Mouse (Mus musculus): ENCODE data around the gene Gucd1. TPM values are rescaled to one million over a fixed set of nuclear protein-coding genes. Genes with fewer than 3 reads are reported as not detected.

Gene Gucd1
- total and polyA plus RNA-seq, 3 experiments: 16.8 to 19.0 (median 18.0) TPM

DNA sequence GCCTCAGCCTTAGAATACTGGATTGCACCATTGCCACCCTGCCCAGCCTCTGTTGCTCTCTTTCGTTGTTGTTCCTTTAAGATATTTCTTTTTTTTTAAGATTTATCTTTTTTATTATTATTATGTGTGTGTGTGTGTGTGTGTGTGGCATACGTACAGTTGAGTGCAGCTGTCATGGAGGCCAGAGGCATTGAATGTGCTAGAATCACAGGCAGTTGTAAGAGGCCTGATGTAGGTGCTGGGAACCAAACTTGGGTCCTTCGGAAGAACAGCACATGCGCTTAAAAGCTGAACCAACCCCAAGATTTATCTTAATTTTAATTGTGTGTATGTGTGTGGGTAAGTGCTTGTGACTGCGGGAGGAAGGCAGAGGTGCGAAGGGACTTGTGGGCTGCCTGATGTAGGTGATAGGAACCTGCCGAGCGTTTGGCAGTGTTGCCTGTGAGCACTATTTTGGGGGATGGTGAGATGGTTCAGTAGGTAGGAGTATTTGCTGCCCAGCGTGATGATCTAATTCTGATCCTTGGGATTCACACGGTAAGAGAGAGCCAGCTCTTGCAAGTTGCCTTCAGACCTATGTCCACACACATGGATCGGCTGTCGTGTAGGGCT, 216.5 kb downstream of the Gucd1 start:
- no peak for TF ChIP-seq ELF1 (IDR thresholded peaks at IDR 0.05; ENCODE audit: low read depth, low read length)
- TF ChIP-seq UBTF (IDR thresholded peaks at IDR 0.05; ENCODE audit: low read depth, low read length): no peak
- no peak for TF ChIP-seq MEF2A (IDR thresholded peaks at IDR 0.05; ENCODE audit: borderline replicate concordance, low read depth, low read length)
- TF ChIP-seq TCF12 (IDR thresholded peaks at IDR 0.05; ENCODE audit: low read depth, low read length): no peak
- no peak for TF ChIP-seq IRF4 (IDR thresholded peaks at IDR 0.05; ENCODE audit: low read depth, low read length)
- TF ChIP-seq RCOR1 (conservative IDR thresholded peaks at IDR 0.05; ENCODE audit: low read depth, low read length): no peak
- no peak for TF ChIP-seq SMC3 (IDR thresholded peaks at IDR 0.05; ENCODE audit: low read depth, low read length)
- TF ChIP-seq USF2 (conservative IDR thresholded peaks at IDR 0.05; ENCODE audit: low read depth, low read length): no peak
- TF ChIP-seq MAX (IDR thresholded peaks at IDR 0.05; ENCODE audit: low read length): no peak
- TF ChIP-seq MYC (IDR thresholded peaks at IDR 0.05; ENCODE audit: low read depth, low read length): no peak
- no peak for TF ChIP-seq MAZ (IDR thresholded peaks at IDR 0.05; ENCODE audit: low read depth, low read length)
- TF ChIP-seq SIN3A (IDR thresholded peaks at IDR 0.05; ENCODE audit: low read length): no peak
- no peak for TF ChIP-seq E2F4 (IDR thresholded peaks at IDR 0.05; ENCODE audit: insufficient replicate concordance, low read depth, low read length)
- TF ChIP-seq USF1 (IDR thresholded peaks at IDR 0.05; ENCODE audit: low read depth, low read length): no peak
- TF ChIP-seq BHLHE40 (IDR thresholded peaks at IDR 0.05; ENCODE audit: low read depth, low read length): no peak
- TF ChIP-seq NELFE (IDR thresholded peaks at IDR 0.05; ENCODE audit: low read depth, low read length): no peak
- TF ChIP-seq JUN (IDR thresholded peaks at IDR 0.05; ENCODE audit: insufficient read depth, low read depth, low read length): no peak
- TF ChIP-seq MXI1 (IDR thresholded peaks at IDR 0.05; ENCODE audit: low read depth, low read length): no peak
- TF ChIP-seq JUND (conservative IDR thresholded peaks at IDR 0.05; ENCODE audit: low read depth, low read length): no peak
- no peak for TF ChIP-seq EP300 (IDR thresholded peaks at IDR 0.05; ENCODE audit: low read length)
- peaks cover 9 to 76% of the 10 kb centered on the region in 2 experiments for H3K4me1 ChIP-seq (ENCODE audit: control insufficient read depth in 1 of 2, insufficient read depth in 2 of 2)
- no peak for DNase-seq (ENCODE audit: extremely low read depth)
- no peak overlapping the region for H3K4me3 ChIP-seq (replicated peaks in 1 of 3; ENCODE audit: low read depth in 2 of 3, low read length in 2 of 3, poor library complexity in 1 of 3)
- in situ Hi-C loops (cut with MboI; ENCODE audit: low pct_ligation_motif_present, low pct_unique_long_range_greater_than_20kb, low sequenced_read_pairs) (no loop called here), dilution Hi-C loops (cut with MboI; ENCODE audit: extremely low pct_ligation_motif_present, extremely low pct_unique_long_range_greater_than_20kb, low sequenced_read_pairs) (no loop called here)
- H3K4me2 ChIP-seq (ENCODE audit: insufficient read depth, low read depth, poor library complexity, severe bottlenecking): no peak overlapping the region
- H3K79me2 ChIP-seq (replicated peaks; ENCODE audit: control insufficient read depth, extremely low read depth, insufficient read depth, poor library complexity, severe bottlenecking): no peaks in the 10 kb centered on the region; the same call in 1 of the 2 replicates
- H3K36me3 ChIP-seq (replicated peaks in 1 of 2; ENCODE audit: control insufficient read depth in 1 of 2, insufficient read depth in 1 of 2, low read length in 1 of 2): peaks cover 19 to 70% of the 10 kb centered on the region in 2 experiments
- H3K9ac ChIP-seq (ENCODE audit: insufficient read depth, low read depth): no peak overlapping the region
- H3K27me3 ChIP-seq (replicated peaks): no peaks in the 10 kb centered on the region
- H3K27ac ChIP-seq (ENCODE audit: insufficient read depth, low read depth): no peak overlapping the region
- H3K9me3 ChIP-seq (replicated peaks; ENCODE audit: low read length): no peaks in the 10 kb centered on the region

Other genes starting within 250 kb of the Gucd1 start
- 7.1 and 14.4 TPM in 2 replicates for gene Adora2a, start 201.1 kb downstream of the Gucd1 start, total RNA-seq (2012; rRNA removed)
- 2.5 and 3.2 TPM in 2 replicates for gene Adora2a, start 201.1 kb downstream of the Gucd1 start, total RNA-seq (2014; rRNA removed)
- gene Adora2a, start 201.1 kb downstream of the Gucd1 start, polyA plus RNA-seq (2012; ENCODE audit: insufficient read length, low read depth): 6.4 and 7.6 TPM in 2 replicates
- gene Upb1, start 116.9 kb downstream of the Gucd1 start, total RNA-seq (2012; rRNA removed): 2.0 and 2.8 TPM in 2 replicates
- gene Upb1, start 116.9 kb downstream of the Gucd1 start, total RNA-seq (2014; rRNA removed): 1.3 and 1.9 TPM in 2 replicates
- gene Upb1, start 116.9 kb downstream of the Gucd1 start, polyA plus RNA-seq (2012; ENCODE audit: insufficient read length, low read depth): 1.6 and 1.7 TPM in 2 replicates
- gene Snrpd3, start 421 bp downstream of the Gucd1 start, total RNA-seq (2012; rRNA removed): 101 and 119 TPM in 2 replicates
- gene Snrpd3, start 421 bp downstream of the Gucd1 start, total RNA-seq (2014; rRNA removed): 44.6 and 57.8 TPM in 2 replicates
- 554 and 595 TPM in 2 replicates for gene Snrpd3, start 421 bp downstream of the Gucd1 start, polyA plus RNA-seq (2012; ENCODE audit: insufficient read length, low read depth)
- not detected in 2 replicates for gene Lrrc75b, start 42.4 kb upstream of the Gucd1 start, total RNA-seq (2012; rRNA removed)
- gene Lrrc75b, start 42.4 kb upstream of the Gucd1 start, total RNA-seq (2014; rRNA removed): not detected in 2 replicates
- gene Lrrc75b, start 42.4 kb upstream of the Gucd1 start, polyA plus RNA-seq (2012; ENCODE audit: insufficient read length, low read depth): not detected in 2 replicates
- gene Ggt1, start 43.6 kb upstream of the Gucd1 start, total RNA-seq (2012; rRNA removed): 1.3 and 2.1 TPM in 2 replicates
- 0.68 and 1.3 TPM in 2 replicates for gene Ggt1, start 43.6 kb upstream of the Gucd1 start, total RNA-seq (2014; rRNA removed)
- 2.0 and 3.8 TPM in 2 replicates for gene Ggt1, start 43.6 kb upstream of the Gucd1 start, polyA plus RNA-seq (2012; ENCODE audit: insufficient read length, low read depth)
- not detected in 2 replicates for gene Ggt5, start 71.4 kb upstream of the Gucd1 start, total RNA-seq (2012; rRNA removed)
- not detected in 2 replicates for gene Ggt5, start 71.4 kb upstream of the Gucd1 start, total RNA-seq (2014; rRNA removed)
- not detected in 2 replicates for gene Ggt5, start 71.4 kb upstream of the Gucd1 start, polyA plus RNA-seq (2012; ENCODE audit: insufficient read length, low read depth)
- gene Susd2, start 126.0 kb upstream of the Gucd1 start, total RNA-seq (2012; rRNA removed): 0.51 and 0.63 TPM in 2 replicates
- 0.66 and 0.70 TPM in 2 replicates for gene Susd2, start 126.0 kb upstream of the Gucd1 start, total RNA-seq (2014; rRNA removed)
- 2.9 and 3.0 TPM in 2 replicates for gene Susd2, start 126.0 kb upstream of the Gucd1 start, polyA plus RNA-seq (2012; ENCODE audit: insufficient read length, low read depth)
- gene Cabin1, start 246.4 kb upstream of the Gucd1 start, total RNA-seq (2012; rRNA removed): 29.0 and 35.8 TPM in 2 replicates
- 11.8 and 12.0 TPM in 2 replicates for gene Cabin1, start 246.4 kb upstream of the Gucd1 start, total RNA-seq (2014; rRNA removed)
- 38.9 and 46.0 TPM in 2 replicates for gene Cabin1, start 246.4 kb upstream of the Gucd1 start, polyA plus RNA-seq (2012; ENCODE audit: insufficient read length, low read depth)

Data from CH12.LX (cell line).